Mouse (Mus musculus): ENCODE results near the gene Sphk1. TPM values are rescaled to one million over a fixed set of nuclear protein-coding genes. Genes with fewer than 3 reads are reported as not detected.

Gene Sphk1
- total and polyA plus RNA-seq, 2 experiments from 2014 or later, result 17.9 to 29.7 TPM

GRCm38 (mm10) chr11:116572756-116573543, 42.2 kb downstream of the Sphk1 start:
- WGBS, result 49% methylated on average over 12 of the region's 12 CpGs
- Histone ChIP-seq H3K27me3 (ENCODE audit: insufficient read depth, low read length) (no peaks in the 10 kb centered on the region), H3K9ac (replicated peaks; ENCODE audit: low read length) (0 out of 2 replicates have a peak overlapping the region, but pooled peaks have one; percentile 3), H3K4me2 (ENCODE audit: low read depth, low read length) (peak overlapping the region; percentile 6; the same call in 1 of the 2 replicates), H3K36me3 (ENCODE audit: insufficient read depth, low read length) (no peaks in the 10 kb centered on the region), H3K4me3 (ENCODE audit: low read length) (no peak overlapping the region), H3K9me3 (ENCODE audit: low read length) (no peaks in the 10 kb centered on the region), H3K4me1 (ENCODE audit: insufficient read depth, low read length) (peaks cover 25% of the 10 kb centered on the region), H3K27ac (peak overlapping the region; percentile 8; the same call in 1 of the 2 replicates)
- TF ChIP-seq CTCF (IDR thresholded peaks at IDR 0.05; ENCODE audit: low read depth), result no peak
- DNase-seq (ENCODE audit: low spot score), result no peak
- 0 out of 2 replicates have a peak, but pooled peaks have one; percentile 21 for ATAC-seq

GRCm38 (mm10) chr11:116574486-116574885, 43.8 kb downstream of the Sphk1 start:
- TF ChIP-seq CTCF (IDR thresholded peaks at IDR 0.05; ENCODE audit: low read depth), result no peak
- Histone ChIP-seq H3K9ac (replicated peaks; ENCODE audit: low read length) (no peak overlapping the region), H3K4me3 (ENCODE audit: low read length) (no peak overlapping the region), H3K27ac (no peak overlapping the region), H3K4me2 (ENCODE audit: low read depth, low read length) (no peak overlapping the region), H3K36me3 (ENCODE audit: insufficient read depth, low read length) (no peaks in the 10 kb centered on the region), H3K4me1 (ENCODE audit: insufficient read depth, low read length) (peaks cover 36% of the 10 kb centered on the region), H3K27me3 (ENCODE audit: insufficient read depth, low read length) (no peaks in the 10 kb centered on the region), H3K9me3 (ENCODE audit: low read length) (no peaks in the 10 kb centered on the region)
- ATAC-seq (no peak), DNase-seq (ENCODE audit: low spot score) (peak; percentile 19)
- 47% methylated on average over 6 of the region's 6 CpGs for WGBS

DNA sequence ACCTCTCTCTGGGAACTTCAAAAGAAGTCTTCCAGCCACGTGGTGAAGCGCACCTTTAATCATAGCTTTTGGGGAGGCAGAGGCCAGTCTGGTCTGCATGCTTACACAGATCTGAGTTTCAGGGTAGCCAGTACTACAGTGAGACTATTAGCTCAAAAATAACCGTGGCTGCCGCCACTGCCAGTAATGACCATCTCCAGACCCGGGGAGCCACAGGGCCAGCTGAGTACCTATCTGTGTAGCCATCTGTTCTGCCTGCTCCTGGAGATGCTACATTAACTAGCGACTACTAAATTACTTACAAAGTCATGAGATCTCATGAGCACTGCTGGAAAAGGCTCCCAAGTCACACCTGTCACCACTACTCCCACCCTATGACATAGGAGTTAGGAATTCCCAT, 44.3 kb downstream of the Sphk1 start:
- ATAC-seq (no peak), DNase-seq (ENCODE audit: low spot score) (no peak)
- no peak overlapping the region for H3K27ac ChIP-seq
- H3K9me3 ChIP-seq (ENCODE audit: low read length), result no peaks in the 10 kb centered on the region
- H3K4me3 ChIP-seq (ENCODE audit: low read length), result no peak overlapping the region
- peaks cover 36% of the 10 kb centered on the region for H3K4me1 ChIP-seq (ENCODE audit: insufficient read depth, low read length)
- H3K36me3 ChIP-seq (ENCODE audit: insufficient read depth, low read length), result no peaks in the 10 kb centered on the region
- no peak overlapping the region for H3K9ac ChIP-seq (replicated peaks; ENCODE audit: low read length)
- 57% methylated on average over 6 of the region's 6 CpGs for WGBS
- TF ChIP-seq CTCF (IDR thresholded peaks at IDR 0.05; ENCODE audit: low read depth), result no peak
- H3K4me2 ChIP-seq (ENCODE audit: low read depth, low read length), result no peak overlapping the region
- no peaks in the 10 kb centered on the region for H3K27me3 ChIP-seq (ENCODE audit: insufficient read depth, low read length)

- TF ChIP-seq CTCF (IDR thresholded peaks at IDR 0.05; ENCODE audit: low read depth), result no peak
- no peaks in the 10 kb centered on the region for H3K27me3 ChIP-seq (ENCODE audit: insufficient read depth, low read length)
- ATAC-seq (no peak), DNase-seq (ENCODE audit: low spot score) (no peak)
- peaks cover 36% of the 10 kb centered on the region for H3K4me1 ChIP-seq (ENCODE audit: insufficient read depth, low read length)
- no peaks in the 10 kb centered on the region for H3K9me3 ChIP-seq (ENCODE audit: low read length)
- no peak overlapping the region for H3K4me2 ChIP-seq (ENCODE audit: low read depth, low read length)
- no peaks in the 10 kb centered on the region for H3K36me3 ChIP-seq (ENCODE audit: insufficient read depth, low read length)
- H3K4me3 ChIP-seq (ENCODE audit: low read length), result no peak overlapping the region
- no peak overlapping the region for H3K27ac ChIP-seq
- 71% methylated on average over 2 of the region's 2 CpGs for WGBS
- no peak overlapping the region for H3K9ac ChIP-seq (replicated peaks; ENCODE audit: low read length)
These were observed 44.7 kb downstream of the Sphk1 start for GRCm38 (mm10) chr11:116575396-116575795.

DNA sequence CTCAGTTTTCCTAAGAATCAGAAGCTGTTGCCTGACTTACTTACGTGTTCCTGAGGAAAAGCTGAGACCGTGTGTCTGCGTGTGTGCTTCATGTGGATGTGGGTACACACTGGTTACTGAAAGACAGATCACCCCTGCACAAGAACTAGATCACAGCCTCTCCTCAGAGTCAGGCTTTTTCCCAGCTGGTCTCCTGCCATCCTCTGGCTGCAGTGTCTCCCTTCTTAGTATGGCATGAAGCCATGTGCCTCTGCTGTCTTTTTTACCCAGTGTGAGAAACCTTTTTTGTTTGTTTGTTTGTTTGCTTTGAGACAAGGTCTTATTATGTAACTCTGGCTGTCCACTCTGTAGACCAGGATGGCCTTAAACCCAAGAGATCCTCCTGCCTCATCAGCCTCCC, 48.6 kb downstream of the Sphk1 start:
- Histone ChIP-seq H3K4me1 (ENCODE audit: insufficient read depth, low read length) (peaks cover 25% of the 10 kb centered on the region), H3K27me3 (ENCODE audit: insufficient read depth, low read length) (no peaks in the 10 kb centered on the region), H3K9me3 (ENCODE audit: low read length) (no peaks in the 10 kb centered on the region), H3K36me3 (ENCODE audit: insufficient read depth, low read length) (no peaks in the 10 kb centered on the region), H3K4me3 (ENCODE audit: low read length) (0 out of 2 replicates have a peak overlapping the region, but pooled peaks have one; percentile 85), H3K27ac (no peak overlapping the region), H3K9ac (replicated peaks; ENCODE audit: low read length) (no peak overlapping the region), H3K4me2 (ENCODE audit: low read depth, low read length) (peak overlapping the region; percentile 60; the same call in 1 of the 2 replicates)
- ATAC-seq (no peak), DNase-seq (ENCODE audit: low spot score) (peak; percentile 30)
- 85% methylated on average over 3 of the region's 3 CpGs for WGBS
- no peak for TF ChIP-seq CTCF (IDR thresholded peaks at IDR 0.05; ENCODE audit: low read depth)

GRCm38 (mm10) chr11:116580031-116580652, 49.4 kb downstream of the Sphk1 start:
- Histone ChIP-seq H3K36me3 (ENCODE audit: insufficient read depth, low read length) (no peaks in the 10 kb centered on the region), H3K27me3 (ENCODE audit: insufficient read depth, low read length) (no peaks in the 10 kb centered on the region), H3K4me3 (ENCODE audit: low read length) (peak overlapping the region; percentile 85), H3K9ac (replicated peaks; ENCODE audit: low read length) (peak overlapping the region; percentile 97), H3K9me3 (ENCODE audit: low read length) (no peaks in the 10 kb centered on the region), H3K27ac (peak overlapping the region; percentile 92), H3K4me2 (ENCODE audit: low read depth, low read length) (peak overlapping the region; percentile 60), H3K4me1 (ENCODE audit: insufficient read depth, low read length) (peaks cover 18% of the 10 kb centered on the region)
- DNase-seq (ENCODE audit: low spot score) (peak; percentile 18), ATAC-seq (0 out of 2 replicates have a peak, but pooled peaks have one; percentile 8)
- TF ChIP-seq CTCF (IDR thresholded peaks at IDR 0.05; ENCODE audit: low read depth), result no peak
- WGBS, result 17% methylated on average over 10 of the region's 10 CpGs
